Mouse (Mus musculus): Measurements from ENCODE around the gene Ttc28.

The Ttc28 gene

GRCm38 (mm10) chr5:111125746-111126145, 246.1 kb downstream of the Ttc28 start:
- DNase-seq (ENCODE audit: extremely low read depth, low read depth, low spot score), result no peak

GRCm38 (mm10) chr5:111127786-111128185, 248.2 kb downstream of the Ttc28 start:
- no peak for DNase-seq (ENCODE audit: extremely low read depth, low read depth, low spot score)

GRCm38 (mm10) chr5:111130121-111130520, 250.5 kb downstream of the Ttc28 start:
- DNase-seq (ENCODE audit: extremely low read depth, low read depth, low spot score), result no peak

- DNase-seq (ENCODE audit: extremely low read depth, low read depth, low spot score), result no peak
Measured at GRCm38 (mm10) chr5:111131561-111131960, 252.0 kb downstream of the Ttc28 start.

- no peak for DNase-seq (ENCODE audit: extremely low read depth, low read depth, low spot score)
Measured at GRCm38 (mm10) chr5:111133150-111133549, 253.5 kb downstream of the Ttc28 start.

GRCm38 (mm10) chr5:111133754-111134153, 254.2 kb downstream of the Ttc28 start:
- DNase-seq (ENCODE audit: extremely low read depth, low read depth, low spot score), result no peak

- no peak for DNase-seq (ENCODE audit: extremely low read depth, low read depth, low spot score)
Measured at GRCm38 (mm10) chr5:111137283-111137682, 257.7 kb downstream of the Ttc28 start.

GRCm38 (mm10) chr5:111137742-111138141, 258.1 kb downstream of the Ttc28 start:
- no peak for DNase-seq (ENCODE audit: extremely low read depth, low read depth, low spot score)

GRCm38 (mm10) chr5:111138239-111138833, 258.7 kb downstream of the Ttc28 start:
- no peak for DNase-seq (ENCODE audit: extremely low read depth, low read depth, low spot score)

GRCm38 (mm10) chr5:111138927-111139565, 259.4 kb downstream of the Ttc28 start:
- no peak for DNase-seq (ENCODE audit: extremely low read depth, low read depth, low spot score)

- DNase-seq (ENCODE audit: extremely low read depth, low read depth, low spot score), result no peak
Measured at GRCm38 (mm10) chr5:111139622-111140021, 260.0 kb downstream of the Ttc28 start.

- DNase-seq (ENCODE audit: extremely low read depth, low read depth, low spot score), result no peak
Measured at GRCm38 (mm10) chr5:111141139-111141885, 261.7 kb downstream of the Ttc28 start.

- no peak for DNase-seq (ENCODE audit: extremely low read depth, low read depth, low spot score)
Measured at GRCm38 (mm10) chr5:111142837-111143236, 263.2 kb downstream of the Ttc28 start.

- no peak for DNase-seq (ENCODE audit: extremely low read depth, low read depth, low spot score)
Measured at GRCm38 (mm10) chr5:111144411-111144810, 264.8 kb downstream of the Ttc28 start.

- DNase-seq (ENCODE audit: extremely low read depth, low read depth, low spot score), result no peak
Measured at GRCm38 (mm10) chr5:111150581-111150980, 271.0 kb downstream of the Ttc28 start.

GRCm38 (mm10) chr5:111151882-111152759, 272.5 kb downstream of the Ttc28 start:
- no peak for DNase-seq (ENCODE audit: extremely low read depth, low read depth, low spot score)

GRCm38 (mm10) chr5:111154586-111154985, 275.0 kb downstream of the Ttc28 start:
- DNase-seq (ENCODE audit: extremely low read depth, low read depth, low spot score), result no peak

GRCm38 (mm10) chr5:111155271-111155670, 275.7 kb downstream of the Ttc28 start:
- no peak for DNase-seq (ENCODE audit: extremely low read depth, low read depth, low spot score)

- DNase-seq (ENCODE audit: extremely low read depth, low read depth, low spot score), result no peak
Measured at GRCm38 (mm10) chr5:111155928-111156327, 276.3 kb downstream of the Ttc28 start.

- no peak for DNase-seq (ENCODE audit: extremely low read depth, low read depth, low spot score)
Measured at GRCm38 (mm10) chr5:111158266-111158665, 278.7 kb downstream of the Ttc28 start.

All from fat pad, adult 2 months (tissue).